Mouse (Mus musculus): ENCODE results near the gene Zfp655. TPM values are rescaled to one million over a fixed set of nuclear protein-coding genes. Genes with fewer than 3 reads are reported as not detected.
"Not testable (repeated sequence)": the region's sequence is repeated elsewhere in the genome, so short reads cannot be mapped to it uniquely, and the experiment has no call there.

Gene Zfp655
- total RNA-seq, 4 experiments from 2014 or later, result 31.6 to 35.8 (median 31.9) TPM

- DNase-seq (ENCODE audit: low spot score in 2 of 2), result no peak
Measured at GRCm38 (mm10) chr5:145219981-145220380, 11.5 kb upstream of the Zfp655 start.

DNA sequence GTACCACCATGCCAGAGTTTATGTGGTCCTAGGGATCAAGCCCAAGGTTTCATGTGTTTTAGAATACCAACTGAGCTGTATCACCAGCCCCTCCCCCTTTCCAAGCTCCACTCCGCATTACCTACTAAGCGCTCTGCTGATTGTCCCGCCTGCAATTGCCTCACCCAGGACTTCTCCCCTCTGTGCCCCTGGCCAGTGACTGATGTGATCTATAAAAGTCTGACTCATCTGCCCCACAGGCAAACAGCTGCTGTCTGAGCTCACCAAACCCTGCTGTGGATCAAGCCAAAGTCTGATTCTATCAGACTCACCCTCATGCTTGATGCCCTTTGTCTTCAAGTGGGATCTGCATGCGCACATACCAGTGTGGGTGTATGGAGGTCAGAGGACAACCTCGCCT is 8.7 kb upstream of the Zfp655 start:
- DNase-seq (ENCODE audit: low spot score in 2 of 2), result no peak

DNA sequence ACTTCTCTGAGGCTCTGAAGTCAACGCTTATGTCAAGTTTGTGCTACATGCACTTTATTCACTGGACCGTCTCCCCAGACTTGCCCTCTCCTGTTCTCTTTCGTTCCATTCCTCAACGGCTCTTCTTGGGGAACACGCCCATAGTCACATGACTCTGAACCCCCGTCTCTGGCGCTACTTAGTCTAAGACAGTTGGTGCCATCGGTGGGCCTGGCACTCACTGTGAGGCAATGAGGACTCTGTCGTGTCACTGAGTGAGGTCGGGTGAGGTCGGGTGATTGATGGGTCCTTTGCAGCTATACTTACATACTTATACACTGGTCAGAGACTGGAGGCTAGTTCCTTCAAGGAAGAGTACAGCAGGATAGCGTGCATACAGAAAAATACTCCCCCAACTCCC is 8.1 kb upstream of the Zfp655 start:
- no peak for DNase-seq (ENCODE audit: low spot score in 2 of 2)

- no peak for DNase-seq (ENCODE audit: low spot score in 2 of 2)
Measured at GRCm38 (mm10) chr5:145226453-145226852, 5.1 kb upstream of the Zfp655 start.

GRCm38 (mm10) chr5:145229283-145229682 is 2.2 kb upstream of the Zfp655 start:
- not testable (repeated sequence) for DNase-seq (ENCODE audit: low spot score in 2 of 2)

DNA sequence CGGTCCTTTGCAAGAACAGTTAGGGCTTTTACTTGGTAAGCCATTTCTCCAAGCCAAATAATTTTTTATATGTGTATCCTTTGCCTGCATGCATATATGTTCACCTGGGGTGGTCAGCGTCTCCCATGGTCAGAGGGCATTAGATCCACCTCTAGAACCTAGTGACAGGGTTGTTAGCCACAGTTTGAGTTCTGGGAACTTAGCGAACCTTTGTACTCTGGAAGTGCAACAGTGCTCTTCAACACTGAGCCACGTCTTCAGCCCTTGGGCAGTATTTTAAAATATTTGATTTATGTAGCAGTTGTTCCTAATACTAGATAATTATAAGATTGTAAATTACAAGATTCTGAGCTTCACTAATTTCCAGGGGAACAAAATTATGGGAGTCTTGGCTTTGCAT is 874 bp upstream of the Zfp655 start:
- DNase-seq (ENCODE audit: low spot score in 2 of 2), result no peak

DNA sequence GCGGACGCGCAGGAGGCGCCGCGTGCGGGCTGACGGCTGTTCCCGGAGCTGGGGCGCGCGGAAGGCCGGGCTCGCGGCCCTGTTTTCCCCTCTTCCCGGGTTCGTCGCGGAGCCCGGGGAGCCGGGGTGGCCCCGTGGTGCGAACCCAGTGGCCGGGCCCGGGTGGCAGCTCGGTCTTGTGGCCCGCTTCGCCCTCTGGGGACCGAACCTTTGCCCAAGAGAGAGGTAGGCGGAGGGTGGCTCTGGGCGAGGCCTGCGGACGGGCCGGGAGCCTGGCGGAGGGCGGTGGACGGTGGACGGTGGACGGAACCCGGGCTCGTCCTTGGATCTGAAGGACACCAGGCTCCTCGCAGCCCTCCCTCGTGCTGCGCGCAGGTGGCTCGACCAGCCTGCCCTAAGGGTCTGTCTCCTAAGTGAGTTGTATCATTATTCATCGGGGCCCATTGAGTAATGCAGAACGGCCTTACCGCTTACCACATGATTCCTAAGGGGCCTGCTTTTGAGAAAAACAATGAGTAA is 437 bp downstream of the Zfp655 start:
- DNase-seq (ENCODE audit: low spot score in 2 of 2), result no peak

DNA sequence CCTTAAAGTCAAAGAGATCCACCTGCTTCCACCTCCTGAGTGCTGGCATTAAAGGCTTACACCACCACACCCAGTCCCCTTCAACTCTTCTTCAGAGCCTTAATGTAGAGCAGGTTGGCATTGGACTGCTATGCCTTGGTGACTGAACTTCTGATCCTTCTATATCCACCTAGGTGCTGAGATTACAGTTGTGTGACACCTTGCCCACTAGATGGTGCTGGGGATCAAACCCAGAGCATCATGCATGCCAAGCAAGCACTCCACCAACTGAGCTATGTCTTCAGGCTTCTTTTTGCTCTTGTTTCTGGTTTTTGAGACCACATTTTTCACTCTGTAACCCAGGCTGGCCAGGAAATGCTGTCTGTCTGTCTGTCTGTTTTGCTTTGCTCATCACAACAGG is 3.1 kb downstream of the Zfp655 start:
- no peak for DNase-seq (ENCODE audit: low spot score in 2 of 2)

- no peak for DNase-seq (ENCODE audit: low spot score in 2 of 2)
Measured at GRCm38 (mm10) chr5:145249520-145249919, 18.0 kb downstream of the Zfp655 start.

DNA sequence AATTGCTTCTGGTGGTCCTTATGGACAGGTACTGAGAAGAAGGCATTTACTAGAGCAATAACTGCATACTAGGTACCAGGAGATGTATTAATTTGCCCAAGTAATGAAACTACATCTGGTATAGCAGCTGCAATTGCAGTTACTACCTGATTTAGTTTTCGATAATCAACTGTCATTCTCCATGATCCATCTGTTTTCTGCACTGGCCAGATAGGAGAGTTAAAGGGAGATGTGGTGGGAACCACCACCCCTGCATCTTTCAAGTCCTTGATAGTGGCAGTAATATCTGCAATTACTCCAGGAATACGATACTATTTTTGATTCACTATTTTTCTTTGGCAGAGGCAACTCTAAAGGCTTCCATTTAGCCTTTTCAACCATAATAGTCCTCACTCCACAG is 42.1 kb downstream of the Zfp655 start:
- DNase-seq (ENCODE audit: low spot score in 2 of 2), result not testable (repeated sequence)

GRCm38 (mm10) chr5:145279948-145280347 is 48.4 kb downstream of the Zfp655 start:
- DNase-seq (ENCODE audit: low spot score in 2 of 2), result no peak

DNA sequence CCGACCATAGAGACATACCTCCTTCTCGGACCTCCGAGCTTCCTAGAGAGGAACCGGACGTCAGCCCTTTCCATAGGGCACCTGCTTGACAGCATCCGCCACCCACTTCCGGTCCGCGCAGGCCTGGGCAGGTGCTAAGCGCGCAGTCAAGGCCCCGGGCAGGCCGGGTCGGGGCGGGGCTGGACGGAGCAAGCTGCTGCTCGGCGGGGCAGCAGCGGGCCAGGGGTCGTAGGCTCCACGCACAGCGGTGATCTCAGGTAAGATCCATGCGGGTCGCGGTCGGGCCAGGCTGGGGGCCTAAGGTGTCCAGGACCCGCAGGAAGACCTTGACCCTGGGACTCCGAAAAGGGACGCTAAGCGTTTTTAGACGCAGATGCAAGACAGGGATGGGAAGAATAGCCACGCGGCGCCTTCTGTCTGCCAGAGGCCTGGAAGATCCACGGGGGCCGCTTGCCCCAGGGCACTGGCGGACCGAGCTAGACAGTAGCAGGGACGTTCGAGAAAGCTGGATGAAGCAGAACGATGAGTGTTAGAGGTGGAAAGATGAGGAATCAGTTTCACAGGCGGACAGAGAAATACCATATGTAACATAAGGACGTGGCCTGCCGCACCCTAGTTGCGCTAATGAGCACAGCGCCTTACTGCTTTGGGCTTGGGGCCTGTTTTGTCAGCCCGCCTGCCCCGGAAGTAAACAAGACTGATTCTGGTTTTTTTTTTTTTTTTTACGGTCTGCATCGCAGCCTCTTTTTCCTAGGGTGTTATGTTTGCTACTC is 49.0 kb downstream of the Zfp655 start, which contains the start of gene Zscan25:
TSS of gene Zscan25 (plus strand) at position 130 of the 773 bp plus-strand sequence.
- DNase-seq (ENCODE audit: low spot score in 2 of 2), result peak; percentile 76 to 91

- no peak for DNase-seq (ENCODE audit: low spot score in 2 of 2)
Measured at GRCm38 (mm10) chr5:145288382-145288781, 56.9 kb downstream of the Zfp655 start.

- no peak for DNase-seq (ENCODE audit: low spot score in 2 of 2)
Measured at GRCm38 (mm10) chr5:145290697-145291096, 59.2 kb downstream of the Zfp655 start.

- no peak for DNase-seq (ENCODE audit: low spot score in 2 of 2)
Measured at GRCm38 (mm10) chr5:145292398-145292797, 60.9 kb downstream of the Zfp655 start.

Other genes starting within 250 kb of the Zfp655 start
- not detected for gene Gm4871, start 199.0 kb upstream of the Zfp655 start, total RNA-seq (2022)
- not detected for gene 1700018F24Rik, start 188.7 kb upstream of the Zfp655 start, total RNA-seq (2022)
- 100 to 1,000 TPM; 213 to 219 (median 216) TPM for gene Arpc1a, start 147.9 kb upstream of the Zfp655 start, total RNA-seq (2022)
- gene Kpna7, start 147.7 kb upstream of the Zfp655 start, total RNA-seq (2022), result not detected
- gene Arpc1b, start 117.5 kb upstream of the Zfp655 start, total RNA-seq (2022), result 10 to 100 TPM; 17.4 to 47.4 (median 23.9) TPM
- 100 to 1,000 TPM in 1 of 4 experiments, 10 to 100 TPM in 3; 77.5 to 101 (median 86.1) TPM for gene Pdap1, start 91.5 kb upstream of the Zfp655 start, total RNA-seq (2022)
- 10 to 100 TPM; 70.3 to 76.5 (median 74.1) TPM for gene Bud31, start 91.4 kb upstream of the Zfp655 start, total RNA-seq (2022)
- gene Ptcd1, start 64.6 kb upstream of the Zfp655 start, total RNA-seq (2022), result 10 to 100 TPM; 20.2 to 23.4 (median 21.8) TPM
- gene Cpsf4, start 64.5 kb upstream of the Zfp655 start, total RNA-seq (2022), result 10 to 100 TPM; 19.2 to 25.9 (median 22.6) TPM
- 100 to 1,000 TPM; 243 to 395 (median 326) TPM for gene Atp5j2, start 39.7 kb upstream of the Zfp655 start, total RNA-seq (2022)
- 10 to 100 TPM; 13.3 to 14.3 (median 14.0) TPM for gene Zkscan14, start 29.8 kb upstream of the Zfp655 start, total RNA-seq (2022)
- gene Zkscan5, start 27.2 kb upstream of the Zfp655 start, total RNA-seq (2022), result 10 to 100 TPM; 10.4 to 12.2 (median 10.9) TPM
- gene Zscan25, start 48.8 kb downstream of the Zfp655 start, total RNA-seq (2022), result 10 to 100 TPM; 18.5 to 24.1 (median 22.5) TPM
- gene Cyp3a57, start 113.6 kb downstream of the Zfp655 start, total RNA-seq (2022), result under 1 TPM; 0.30 to 0.48 (median 0.34) TPM
- gene Cyp3a16, start 238.0 kb downstream of the Zfp655 start, total RNA-seq (2022), result not detected

All from left cerebral cortex, adult 8-10 months (tissue).